Mouse (Mus musculus) adrenal gland, adult 10 weeks (tissue): ENCODE measurements around the gene Snrpb2. TPM values are rescaled to one million over a fixed set of nuclear protein-coding genes. Genes with fewer than 3 reads are reported as not detected.

Source experiments
- polyA plus RNA-seq: library from polyadenylated mRNA; stranded (reverse); fragments of 350-450 nt; fragmentation: Illumina TruSeq; extraction: RNeasy Lipid Tissue Mini Kit (QIAGEN cat#74804); gene quantifications from one replicate; pipeline ENCODE4 v1.2.3, GENCODE M21; 2014; ENCODE audit warnings: low read depth, low replicate concordance

Gene Snrpb2
- polyA plus RNA-seq = 231 TPM

DNA sequence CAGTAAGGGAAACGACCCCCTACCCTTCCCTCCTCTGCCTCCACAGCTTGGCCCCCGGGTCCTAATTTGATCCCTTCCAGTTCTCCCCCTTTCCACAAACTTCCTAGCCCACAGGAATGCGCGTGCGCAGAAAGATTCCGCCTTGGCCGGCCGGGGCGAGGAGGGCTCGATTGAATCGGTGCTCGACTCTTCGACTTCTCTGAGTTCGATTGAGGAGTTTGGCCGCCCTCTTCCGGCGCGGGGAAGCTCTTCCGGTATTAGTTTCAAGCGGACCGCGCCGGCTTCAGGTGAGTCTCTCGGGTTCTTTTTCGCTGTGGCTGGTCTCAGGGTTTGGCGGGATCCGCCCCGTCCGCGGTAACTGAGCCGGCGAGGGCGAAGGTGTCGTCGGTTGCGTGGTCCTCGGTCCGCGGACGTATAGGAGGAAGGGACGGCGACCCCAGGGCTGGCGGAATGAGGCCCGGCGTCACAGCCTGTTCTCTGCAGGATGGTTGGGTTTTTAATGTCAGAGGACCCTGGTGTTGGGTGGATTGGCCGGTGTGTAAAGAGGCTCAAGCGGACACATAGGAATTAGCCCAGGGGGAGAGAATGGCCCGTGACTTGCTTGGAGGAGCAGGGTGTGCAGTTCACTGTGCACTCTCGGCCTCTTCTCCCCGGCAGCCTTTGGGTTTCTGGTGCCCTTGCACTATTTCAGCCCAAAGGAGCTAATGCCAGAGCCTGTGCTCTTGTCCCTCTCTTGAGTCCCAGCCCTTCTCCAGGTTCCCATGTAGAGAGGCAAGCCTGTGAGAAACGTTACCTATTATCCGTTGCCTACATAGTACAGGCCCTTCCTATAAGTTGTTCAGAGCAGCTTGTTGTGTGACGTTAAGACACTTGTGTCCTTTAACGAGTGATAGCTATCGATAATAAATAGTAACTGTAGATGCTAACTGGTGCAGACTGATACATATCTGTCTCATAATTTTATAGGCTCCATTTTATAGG lies at the start of gene Snrpb2:
Gene Snrpb2, plus strand, starts transcription at position 228 of the 981 bp plus-strand sequence.

DNA sequence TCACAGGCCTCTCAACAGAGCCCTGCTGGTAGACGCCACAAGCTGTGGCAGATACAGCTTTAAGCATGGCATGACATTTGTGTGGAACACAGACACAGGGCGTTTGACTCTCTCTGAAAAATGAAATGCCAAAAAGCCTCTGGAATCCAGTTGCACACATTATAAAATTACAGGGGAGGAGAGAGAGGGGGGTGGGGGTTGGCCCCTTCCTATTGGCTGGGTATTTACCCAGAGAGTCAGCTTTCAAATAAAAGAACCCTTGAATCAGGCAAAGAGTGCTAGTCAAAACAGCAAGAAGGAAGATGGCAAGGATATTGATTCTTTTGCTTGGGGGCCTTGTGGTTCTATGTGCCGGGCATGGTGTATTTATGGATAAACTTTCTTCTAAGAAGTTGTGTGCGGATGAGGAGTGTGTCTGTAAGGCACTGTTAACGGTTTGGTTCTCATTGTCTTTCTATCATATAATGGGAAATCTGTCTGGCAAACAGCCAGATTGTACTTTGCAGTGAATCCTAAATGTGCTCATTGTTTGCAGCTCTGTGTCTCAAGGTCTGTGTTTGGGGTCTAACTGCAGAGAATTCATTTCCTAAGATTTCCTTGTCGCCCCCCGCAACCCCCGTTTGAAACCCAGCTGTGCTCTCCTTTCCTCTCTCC lies 15.5 kb downstream of the Snrpb2 start, which contains the start of gene Otor:
Gene Otor, plus strand, starts transcription at position 276 of the 654 bp plus-strand sequence.

Other genes starting within 250 kb of the Snrpb2 start
- 38.8 TPM for gene Kif16b, start 161.5 kb upstream of the Snrpb2 start, polyA plus RNA-seq
- gene Otor, start 15.4 kb downstream of the Snrpb2 start, polyA plus RNA-seq = not detected